Mouse (Mus musculus): ENCODE measurements at regions not wholly inside any gene's neighbourhood (a gene's known extent, or its start where the extent isn't known, plus 50 kb on each side); places are given as distances from the start of the nearest gene placed in this dataset.
A peak's percentile ranks its signal among the peaks of the same experiment; 100 is the strongest.

DNA sequence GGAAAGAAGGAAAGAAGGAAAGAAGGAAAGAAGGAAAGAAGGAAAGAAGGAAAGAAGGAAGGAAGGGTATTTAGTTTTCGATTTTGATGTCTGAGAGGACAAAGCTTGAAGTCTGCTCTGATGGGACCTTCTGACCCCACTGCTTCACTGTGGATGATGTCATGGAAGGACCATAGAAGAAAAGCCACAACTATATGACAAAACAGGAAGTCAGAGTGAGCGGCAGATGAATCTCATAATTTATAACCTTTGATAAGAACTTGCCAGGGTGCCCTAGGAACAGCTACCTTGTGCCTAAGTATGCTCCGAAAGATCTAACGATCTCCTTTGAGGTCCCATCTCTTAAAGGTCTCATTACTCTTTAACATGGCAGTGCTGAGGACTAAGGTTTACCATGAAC, 253.4 kb downstream of the Kcnrg start:
- DNase-seq (ENCODE audit: low spot score) (no peak), ATAC-seq (ENCODE audit: insufficient number of reproducible peaks, low FRiP score, low TSS enrichment, low read depth) (no peak)
- Histone ChIP-seq H3K27ac (replicated peaks; ENCODE audit: low read depth, low read length) (no peak overlapping the region), H3K36me3 (ENCODE audit: control insufficient read depth, insufficient read depth, low read length) (no peaks in the 10 kb centered on the region), H3K4me3 (ENCODE audit: low read depth, low read length) (no peak overlapping the region), H3K4me1 (ENCODE audit: control insufficient read depth, insufficient read depth, low read length) (no peaks in the 10 kb centered on the region), H3K9ac (ENCODE audit: low read length) (no peak overlapping the region), H3K9me3 (ENCODE audit: control insufficient read depth, low read length) (no peaks in the 10 kb centered on the region), H3K4me2 (ENCODE audit: low read depth, severe bottlenecking) (no peak overlapping the region), H3K27me3 (ENCODE audit: control insufficient read depth, insufficient read depth, low read length) (no peaks in the 10 kb centered on the region)
- WGBS: 95% methylated on average over 4 of the region's 4 CpGs

- no peak overlapping the region for H3K9ac ChIP-seq (ENCODE audit: low read length)
- ATAC-seq (ENCODE audit: insufficient number of reproducible peaks, low FRiP score, low TSS enrichment, low read depth): no peak
- H3K27me3 ChIP-seq (ENCODE audit: control insufficient read depth, insufficient read depth, low read length): no peaks in the 10 kb centered on the region
- DNase-seq (ENCODE audit: low spot score): no peak
- H3K9me3 ChIP-seq (ENCODE audit: control insufficient read depth, low read length): no peaks in the 10 kb centered on the region
- H3K4me3 ChIP-seq (ENCODE audit: low read depth, low read length): no peak overlapping the region
- no peak overlapping the region for H3K27ac ChIP-seq (replicated peaks; ENCODE audit: low read depth, low read length)
- H3K4me2 ChIP-seq (ENCODE audit: low read depth, severe bottlenecking): no peak overlapping the region
- 91% methylated on average over 8 of the region's 8 CpGs for WGBS
- H3K4me1 ChIP-seq (ENCODE audit: control insufficient read depth, insufficient read depth, low read length): no peaks in the 10 kb centered on the region
- H3K36me3 ChIP-seq (ENCODE audit: control insufficient read depth, insufficient read depth, low read length): no peaks in the 10 kb centered on the region
Observed at GRCm38 (mm10) chr14:61861357-61861958, 254.2 kb downstream of the Kcnrg start.

- DNase-seq (ENCODE audit: low spot score): no peak
- no peaks in the 10 kb centered on the region for H3K27me3 ChIP-seq (ENCODE audit: control insufficient read depth, insufficient read depth, low read length)
- H3K9ac ChIP-seq (ENCODE audit: low read length): no peak overlapping the region
- H3K36me3 ChIP-seq (ENCODE audit: control insufficient read depth, insufficient read depth, low read length): no peaks in the 10 kb centered on the region
- no peaks in the 10 kb centered on the region for H3K9me3 ChIP-seq (ENCODE audit: control insufficient read depth, low read length)
- no peaks in the 10 kb centered on the region for H3K4me1 ChIP-seq (ENCODE audit: control insufficient read depth, insufficient read depth, low read length)
- WGBS: 91% methylated on average over 6 of the region's 6 CpGs
- ATAC-seq (ENCODE audit: insufficient number of reproducible peaks, low FRiP score, low TSS enrichment, low read depth): no peak
- no peak overlapping the region for H3K4me3 ChIP-seq (ENCODE audit: low read depth, low read length)
- no peak overlapping the region for H3K4me2 ChIP-seq (ENCODE audit: low read depth, severe bottlenecking)
- no peak overlapping the region for H3K27ac ChIP-seq (replicated peaks; ENCODE audit: low read depth, low read length)
Observed at GRCm38 (mm10) chr14:61862931-61863330, 255.7 kb downstream of the Kcnrg start.

GRCm38 (mm10) chr14:61863475-61863874, 256.2 kb downstream of the Kcnrg start:
- no peak for DNase-seq (ENCODE audit: low spot score)
- H3K27ac ChIP-seq (replicated peaks; ENCODE audit: low read depth, low read length): no peak overlapping the region
- no peaks in the 10 kb centered on the region for H3K36me3 ChIP-seq (ENCODE audit: control insufficient read depth, insufficient read depth, low read length)
- H3K27me3 ChIP-seq (ENCODE audit: control insufficient read depth, insufficient read depth, low read length): no peaks in the 10 kb centered on the region
- no peak overlapping the region for H3K4me3 ChIP-seq (ENCODE audit: low read depth, low read length)
- H3K9ac ChIP-seq (ENCODE audit: low read length): no peak overlapping the region
- no peaks in the 10 kb centered on the region for H3K9me3 ChIP-seq (ENCODE audit: control insufficient read depth, low read length)
- ATAC-seq (ENCODE audit: insufficient number of reproducible peaks, low FRiP score, low TSS enrichment, low read depth): no peak
- 62% methylated on average over 2 of the region's 2 CpGs for WGBS
- no peaks in the 10 kb centered on the region for H3K4me1 ChIP-seq (ENCODE audit: control insufficient read depth, insufficient read depth, low read length)
- H3K4me2 ChIP-seq (ENCODE audit: low read depth, severe bottlenecking): no peak overlapping the region

- ATAC-seq (ENCODE audit: insufficient number of reproducible peaks, low FRiP score, low TSS enrichment, low read depth) (no peak), DNase-seq (ENCODE audit: low spot score) (no peak)
- H3K36me3 ChIP-seq (ENCODE audit: control insufficient read depth, insufficient read depth, low read length): no peaks in the 10 kb centered on the region
- no peaks in the 10 kb centered on the region for H3K27me3 ChIP-seq (ENCODE audit: control insufficient read depth, insufficient read depth, low read length)
- no peak overlapping the region for H3K4me3 ChIP-seq (ENCODE audit: low read depth, low read length)
- no peak overlapping the region for H3K4me2 ChIP-seq (ENCODE audit: low read depth, severe bottlenecking)
- H3K4me1 ChIP-seq (ENCODE audit: control insufficient read depth, insufficient read depth, low read length): no peaks in the 10 kb centered on the region; the same call in 1 of the 2 replicates
- no peak overlapping the region for H3K9ac ChIP-seq (ENCODE audit: low read length)
- H3K9me3 ChIP-seq (ENCODE audit: control insufficient read depth, low read length): no peaks in the 10 kb centered on the region
- no peak overlapping the region for H3K27ac ChIP-seq (replicated peaks; ENCODE audit: low read depth, low read length)
- WGBS: 72% methylated on average over 3 of the region's 3 CpGs
Observed at GRCm38 (mm10) chr14:61866532-61867268, 259.4 kb downstream of the Kcnrg start.

DNA sequence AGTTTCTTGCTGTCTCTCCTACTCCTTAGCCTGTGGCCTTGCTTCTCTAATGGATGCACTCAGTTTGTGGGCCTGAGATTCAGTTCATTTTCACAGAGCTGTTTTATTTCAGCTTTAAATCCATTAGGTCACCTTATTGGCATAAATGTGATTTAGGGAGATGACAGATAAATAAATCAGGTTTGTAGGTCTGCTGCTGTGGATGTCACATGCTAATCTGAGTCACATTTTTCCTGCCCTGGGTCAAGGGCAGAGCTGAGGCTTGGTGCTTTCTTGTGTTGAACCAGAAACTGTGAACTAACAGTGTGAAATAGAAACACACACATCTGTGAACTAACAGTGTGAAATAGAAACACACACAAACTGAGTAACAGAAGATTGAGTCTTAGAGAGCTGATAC, 266.9 kb downstream of the Kcnrg start:
- Histone ChIP-seq H3K4me1 (ENCODE audit: control insufficient read depth, insufficient read depth, low read length) (peaks cover 3% of the 10 kb centered on the region; the same call in 1 of the 2 replicates), H3K9me3 (ENCODE audit: control insufficient read depth, low read length) (no peaks in the 10 kb centered on the region), H3K27me3 (ENCODE audit: control insufficient read depth, insufficient read depth, low read length) (no peaks in the 10 kb centered on the region), H3K4me3 (ENCODE audit: low read depth, low read length) (no peak overlapping the region), H3K4me2 (ENCODE audit: low read depth, severe bottlenecking) (no peak overlapping the region), H3K27ac (replicated peaks; ENCODE audit: low read depth, low read length) (no peak overlapping the region), H3K9ac (ENCODE audit: low read length) (no peak overlapping the region), H3K36me3 (ENCODE audit: control insufficient read depth, insufficient read depth, low read length) (no peaks in the 10 kb centered on the region)
- no peak for ATAC-seq (ENCODE audit: insufficient number of reproducible peaks, low FRiP score, low TSS enrichment, low read depth)
- no peak for DNase-seq (ENCODE audit: low spot score)

DNA sequence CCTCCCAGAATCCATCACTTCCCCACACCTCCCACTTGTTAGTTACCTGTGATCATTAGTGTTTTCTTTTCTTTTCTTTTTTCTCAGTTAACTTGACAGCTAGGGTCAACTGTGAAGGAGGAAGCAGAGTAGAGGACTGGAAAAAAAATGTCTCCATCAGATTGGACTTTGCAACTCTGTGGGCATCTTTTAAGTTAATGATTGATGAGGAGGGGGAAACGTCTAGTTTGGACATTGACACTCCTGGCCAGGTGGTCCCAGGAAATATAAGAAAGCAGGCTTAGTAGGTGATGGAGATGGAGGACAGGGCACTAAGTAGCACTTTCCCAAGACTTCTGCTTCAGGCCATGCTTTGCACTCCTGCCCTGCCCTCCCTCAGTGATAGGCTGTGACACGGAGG, 272.2 kb downstream of the Kcnrg start:
- 0 out of 2 replicates have a peak, but pooled peaks cover 3% of the 10 kb centered on the region for H3K4me1 ChIP-seq (ENCODE audit: control insufficient read depth, insufficient read depth, low read length)
- 34% methylated on average over 2 of the region's 2 CpGs for WGBS
- DNase-seq (ENCODE audit: low spot score) (no peak), ATAC-seq (ENCODE audit: insufficient number of reproducible peaks, low FRiP score, low TSS enrichment, low read depth) (no peak)
- no peaks in the 10 kb centered on the region for H3K36me3 ChIP-seq (ENCODE audit: control insufficient read depth, insufficient read depth, low read length)
- H3K9ac ChIP-seq (ENCODE audit: low read length): no peak overlapping the region
- H3K4me2 ChIP-seq (ENCODE audit: low read depth, severe bottlenecking): no peak overlapping the region
- H3K4me3 ChIP-seq (ENCODE audit: low read depth, low read length): no peak overlapping the region
- H3K9me3 ChIP-seq (ENCODE audit: control insufficient read depth, low read length): no peaks in the 10 kb centered on the region
- no peaks in the 10 kb centered on the region for H3K27me3 ChIP-seq (ENCODE audit: control insufficient read depth, insufficient read depth, low read length)
- H3K27ac ChIP-seq (replicated peaks; ENCODE audit: low read depth, low read length): no peak overlapping the region

GRCm38 (mm10) chr14:61880514-61881259, 273.4 kb downstream of the Kcnrg start:
- no peaks in the 10 kb centered on the region for H3K36me3 ChIP-seq (ENCODE audit: control insufficient read depth, insufficient read depth, low read length)
- DNase-seq (ENCODE audit: low spot score) (peak; percentile 41), ATAC-seq (ENCODE audit: insufficient number of reproducible peaks, low FRiP score, low TSS enrichment, low read depth) (peak; percentile 62; the same call in 1 of the 2 replicates)
- 52% methylated on average over 9 of the region's 9 CpGs for WGBS
- H3K4me3 ChIP-seq (ENCODE audit: low read depth, low read length): no peak overlapping the region
- no peaks in the 10 kb centered on the region for H3K9me3 ChIP-seq (ENCODE audit: control insufficient read depth, low read length)
- no peak overlapping the region for H3K4me2 ChIP-seq (ENCODE audit: low read depth, severe bottlenecking)
- 0 out of 2 replicates have a peak, but pooled peaks cover 3% of the 10 kb centered on the region for H3K4me1 ChIP-seq (ENCODE audit: control insufficient read depth, insufficient read depth, low read length)
- no peak overlapping the region for H3K9ac ChIP-seq (ENCODE audit: low read length)
- no peaks in the 10 kb centered on the region for H3K27me3 ChIP-seq (ENCODE audit: control insufficient read depth, insufficient read depth, low read length)
- no peak overlapping the region for H3K27ac ChIP-seq (replicated peaks; ENCODE audit: low read depth, low read length)

All from limb, embryonic 11.5 days (tissue).